Mouse (Mus musculus) thymus, adult 2 months (tissue): ENCODE measurements at regions not wholly inside any gene's neighbourhood (a gene's known extent, or its start where the extent isn't known, plus 50 kb on each side); places are given as distances from the start of the nearest gene placed in this dataset.

ENCODE experiments used
- CTCF ChIP-seq: fragments of 200-500 bp; IDR thresholded peaks from 2 replicates; pipeline ENCODE4 v1.5.1; 2012; ENCODE audit warnings: mild to moderate bottlenecking, control low read depth, low read length, moderate library complexity, borderline replicate concordance; ENCODE audit not compliant: control insufficient read depth, poor library complexity, insufficient read depth; ENCODE audit errors: extremely low read depth
- POLR2A ChIP-seq: fragments of 200-500 bp; IDR thresholded peaks from 2 replicates; pipeline ENCODE4 v1.6.1; 2012; ENCODE audit warnings: mild to moderate bottlenecking, low read length, control low read depth, moderate library complexity; ENCODE audit not compliant: control insufficient read depth, poor library complexity, insufficient read depth; ENCODE audit errors: extremely low read depth

DNA sequence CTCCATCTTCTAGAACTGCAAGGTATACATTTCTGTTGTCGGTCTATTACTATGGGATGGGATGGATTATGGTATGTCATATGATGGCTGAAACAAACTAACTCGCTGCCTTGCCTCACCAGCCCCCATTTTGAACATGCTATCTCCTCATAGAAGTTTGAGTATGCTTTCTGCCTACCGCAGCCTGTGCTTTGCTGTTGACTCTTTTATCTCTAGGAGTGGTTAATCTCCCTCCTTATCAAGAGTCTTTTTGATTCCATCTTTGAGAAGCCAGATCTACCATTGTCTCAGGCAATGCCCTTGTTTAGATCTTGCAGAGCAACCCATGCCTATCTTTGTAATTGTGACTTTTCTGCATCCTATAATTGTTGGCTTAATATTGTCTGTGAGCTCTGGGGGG, 367.0 kb downstream of the Cog6 start:
- TF ChIP-seq POLR2A (no peak), CTCF (no peak)
